Mouse (Mus musculus): ENCODE measurements around the gene Keg1.

Keg1 gene

DNA sequence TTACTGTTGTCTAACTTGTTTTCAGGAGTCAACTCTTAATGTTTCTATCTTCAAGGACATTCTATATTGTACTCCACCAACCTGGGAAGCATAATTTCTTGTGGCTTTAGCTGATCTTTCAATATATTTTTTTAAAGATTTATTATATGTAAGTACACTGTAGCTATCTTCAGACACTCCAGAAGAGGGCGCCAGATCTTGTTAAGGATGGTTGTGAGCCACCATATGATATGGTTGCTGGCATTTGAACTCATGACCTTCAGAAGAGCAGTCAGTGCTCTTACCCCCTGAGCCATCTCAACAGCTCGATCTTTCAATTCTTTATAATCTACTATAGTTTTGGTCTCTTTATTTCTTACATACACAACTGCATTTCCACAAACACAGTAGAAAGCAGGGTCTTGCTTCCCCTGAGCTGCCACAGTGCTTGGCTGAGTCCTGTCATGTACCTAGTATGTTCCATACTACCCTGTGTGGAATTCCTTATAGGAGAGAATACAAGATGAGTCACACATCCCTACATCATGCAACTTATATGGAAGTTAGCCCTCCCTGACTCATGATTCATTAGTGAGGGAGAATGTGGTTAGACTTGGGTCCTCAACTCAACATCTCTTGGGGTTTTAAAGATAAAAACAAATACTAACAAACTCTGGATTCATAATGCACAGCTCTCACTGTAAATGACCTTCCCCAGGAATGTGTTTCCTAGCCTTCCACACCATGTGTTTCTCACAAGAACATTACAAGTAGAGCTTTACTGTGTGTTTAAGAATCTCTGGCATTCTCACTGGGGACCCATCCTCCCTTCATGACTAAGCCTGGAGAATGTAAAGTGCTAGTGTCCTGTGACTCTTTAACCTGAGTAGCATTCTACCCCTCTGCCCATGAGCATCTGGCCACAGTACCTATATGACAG lies 66.9 kb downstream of the Keg1 start:
- no peak for DNase-seq (ENCODE audit: low read depth)

DNA sequence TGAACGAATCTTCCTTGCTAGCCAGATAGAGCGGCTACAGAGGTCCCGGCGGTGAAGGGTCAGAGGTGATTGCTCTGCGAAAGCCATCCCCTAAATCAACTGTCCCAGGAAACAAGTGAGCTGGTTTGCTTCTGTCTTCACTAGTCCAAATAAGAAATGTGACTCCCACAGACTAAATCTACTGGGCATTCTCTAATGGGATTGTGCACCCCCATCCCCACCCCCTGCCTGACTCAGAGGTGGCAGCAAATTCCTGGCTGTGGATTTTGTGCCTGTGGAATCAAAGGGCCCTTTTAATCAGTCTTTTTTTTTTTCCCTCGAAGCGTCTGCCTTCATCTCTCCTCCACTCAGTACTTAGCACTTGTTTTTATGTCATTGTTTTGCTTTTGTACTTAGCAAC lies 69.7 kb downstream of the Keg1 start, which contains the start of gene Cntf:
Gene Cntf, minus strand, starts transcription at position 325 of the 400 bp plus-strand sequence.
- DNase-seq (ENCODE audit: low read depth) = peak; percentile 41
